Mouse (Mus musculus) neutrophil, adult 65 days (primary cell): ENCODE data around the gene Hexa. TPM values are rescaled to one million over a fixed set of nuclear protein-coding genes. Genes with fewer than 3 reads are reported as not detected.

ENCODE experiments used
- total RNA-seq: library from RNA; stranded (reverse); gene quantifications from 2 replicates; pipeline ENCODE4 v1.2.4, GENCODE M21; 2023

Hexa gene
- total RNA-seq = 135 and 138 TPM in 2 replicates

GRCm38 (mm10) chr9:59539441-59540137 is at the start of gene Hexa, which contains the start of gene Tmem202:
Hexa (plus strand) TSS chr9:59539540.
Tmem202 (minus strand) TSS chr9:59539847.

GRCm38 (mm10) chr9:59577844-59578504 is 38.6 kb downstream of the Hexa start, which contains the start of gene Celf6:
Celf6 (plus strand) TSS chr9:59577917.

Other genes starting within 250 kb of the Hexa start
- 780 and 930 TPM in 2 replicates for gene Adpgk, start 248.0 kb upstream of the Hexa start, total RNA-seq
- 5.0 and 5.3 TPM in 2 replicates for gene Bbs4, start 186.0 kb upstream of the Hexa start, total RNA-seq
- 159 and 224 TPM in 2 replicates for gene Arih1, start 52.9 kb upstream of the Hexa start, total RNA-seq
- 7.8 and 8.3 TPM in 2 replicates for gene Tmem202, start 307 bp downstream of the Hexa start, total RNA-seq
- gene Celf6, start 38.4 kb downstream of the Hexa start, total RNA-seq = not detected in 2 replicates
- gene Parp6, start 77.7 kb downstream of the Hexa start, total RNA-seq = 23.7 and 39.7 TPM in 2 replicates
- 1,178 and 1,239 TPM in 2 replicates for gene Pkm, start 116.8 kb downstream of the Hexa start, total RNA-seq
- 6.6 and 7.1 TPM in 2 replicates for gene Gramd2, start 140.6 kb downstream of the Hexa start, total RNA-seq
- gene Senp8, start 211.2 kb downstream of the Hexa start, total RNA-seq = 1.5 and 1.9 TPM in 2 replicates
- 15.8 and 22.3 TPM in 2 replicates for gene Myo9a, start 211.4 kb downstream of the Hexa start, total RNA-seq